Mouse (Mus musculus) adipocyte (in vitro differentiated cells): ENCODE results near the gene Pim1.
A peak's percentile ranks its signal among the peaks of the same experiment; 100 is the strongest.
"Not testable (repeated sequence)": the region's sequence is repeated elsewhere in the genome, so short reads cannot be mapped to it uniquely, and the experiment has no call there.

Experiments used
- DNase-seq: peaks from one replicate; pipeline ENCODE4 v3.0.0-alpha.2; 2016; ENCODE audit warnings: low spot score

The Pim1 gene

DNA sequence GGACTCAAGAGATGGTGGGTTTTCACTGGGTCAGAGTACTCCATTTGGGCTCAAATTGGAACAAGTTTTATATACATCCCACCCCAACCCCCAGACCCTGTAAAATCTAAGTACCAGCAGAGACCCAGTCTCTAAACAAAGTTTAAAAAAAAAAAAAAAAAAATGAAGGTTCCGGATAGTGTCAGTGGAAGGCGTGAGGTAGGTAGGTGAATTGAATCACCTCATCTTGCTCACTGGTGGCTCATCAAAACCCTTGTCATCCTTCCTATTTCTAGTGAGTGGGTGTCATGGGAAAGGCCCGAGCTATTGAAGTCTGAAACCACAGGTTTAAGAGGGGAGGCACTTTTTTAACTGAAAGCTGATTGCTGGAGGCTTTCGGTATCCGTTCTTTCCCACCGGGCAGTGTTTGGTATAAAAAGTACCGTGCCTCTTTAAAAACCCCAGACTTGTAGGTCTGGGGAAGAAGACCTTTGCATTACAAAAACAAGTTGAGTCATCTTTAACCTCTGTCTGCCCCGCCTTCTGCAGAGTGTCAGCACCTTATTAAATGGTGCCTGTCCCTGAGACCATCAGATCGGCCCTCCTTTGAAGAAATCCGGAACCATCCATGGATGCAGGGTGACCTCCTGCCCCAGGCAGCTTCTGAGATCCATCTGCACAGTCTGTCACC lies 3.6 kb downstream of the Pim1 start:
- DNase-seq, result no peak

GRCm38 (mm10) chr17:29494732-29495076 lies 4.2 kb downstream of the Pim1 start:
- no peak for DNase-seq

DNA sequence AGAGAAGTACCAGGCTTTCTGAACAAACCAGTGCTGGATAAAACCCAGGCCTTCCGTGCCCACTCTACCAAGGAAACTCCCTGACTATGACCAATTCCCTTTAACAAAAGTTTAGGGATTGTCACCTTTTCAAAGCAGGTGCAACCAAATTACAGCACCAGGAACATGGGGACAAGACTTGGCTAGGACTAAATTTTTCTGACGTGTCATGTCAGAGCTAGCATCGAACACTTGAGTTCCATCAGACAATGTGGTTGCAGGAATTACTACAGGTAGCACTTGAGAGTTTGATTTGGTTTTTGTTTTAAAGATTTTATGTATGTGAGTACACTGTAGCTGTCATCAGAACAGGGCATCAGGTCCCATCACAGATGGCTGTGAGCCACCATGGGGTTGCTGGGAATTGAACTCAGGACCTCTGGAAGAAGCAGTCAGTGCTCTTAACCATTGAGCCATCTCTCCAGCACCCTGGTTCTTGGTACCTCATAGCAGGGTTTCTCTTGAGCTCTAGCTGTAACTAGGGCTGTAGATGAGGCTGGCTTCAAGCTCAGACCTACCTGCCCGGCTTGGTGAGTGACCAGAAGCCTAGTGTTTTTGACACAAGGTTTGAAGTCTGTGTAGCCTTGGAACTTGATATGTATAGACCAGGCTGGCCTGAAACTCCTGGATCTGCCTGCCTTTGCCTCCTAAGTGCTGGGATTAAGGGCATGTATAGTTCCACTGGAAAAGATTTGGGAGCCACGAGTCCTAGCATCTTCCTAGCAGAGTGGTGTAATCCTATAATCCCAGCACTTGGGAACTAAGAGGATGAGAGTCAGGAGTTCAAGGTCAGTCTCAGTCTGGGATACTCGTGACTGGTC lies 5.9 kb downstream of the Pim1 start:
- DNase-seq, result no peak

DNA sequence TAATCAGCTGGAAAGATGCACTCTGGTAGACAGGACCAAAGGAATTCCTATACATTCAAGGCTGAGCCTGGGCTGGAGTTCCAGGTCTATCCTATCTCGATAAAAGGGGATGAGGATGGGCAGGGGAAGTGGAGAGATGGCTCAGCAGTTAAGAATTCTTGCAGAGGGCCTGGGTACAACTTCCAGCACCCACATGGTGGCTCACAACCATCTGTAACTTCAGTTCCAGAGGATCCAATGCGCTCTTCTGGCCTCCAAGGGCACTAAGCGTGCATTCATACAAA lies 6.5 kb downstream of the Pim1 start:
- no peak for DNase-seq

DNA sequence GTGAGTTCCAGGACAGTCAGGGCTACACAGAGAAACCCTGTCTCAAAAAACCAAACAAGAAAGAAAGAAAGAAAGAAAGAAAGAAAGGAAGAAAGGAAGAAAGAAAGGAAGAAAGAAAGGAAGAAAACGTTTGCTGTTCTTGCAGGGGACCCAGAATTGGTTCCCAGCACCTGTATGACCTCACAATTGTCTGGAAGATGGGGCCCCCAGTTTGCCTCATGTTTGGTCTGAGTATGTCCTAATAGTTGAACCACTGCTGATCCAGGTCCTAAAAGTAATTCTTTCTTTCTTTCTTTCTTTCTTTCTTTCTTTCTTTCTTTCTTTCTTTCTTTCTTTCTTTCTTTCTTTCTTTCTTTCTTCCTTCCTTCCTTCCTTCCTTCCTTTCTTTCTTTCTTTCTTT lies 6.9 kb downstream of the Pim1 start:
- not testable (repeated sequence) for DNase-seq

DNA sequence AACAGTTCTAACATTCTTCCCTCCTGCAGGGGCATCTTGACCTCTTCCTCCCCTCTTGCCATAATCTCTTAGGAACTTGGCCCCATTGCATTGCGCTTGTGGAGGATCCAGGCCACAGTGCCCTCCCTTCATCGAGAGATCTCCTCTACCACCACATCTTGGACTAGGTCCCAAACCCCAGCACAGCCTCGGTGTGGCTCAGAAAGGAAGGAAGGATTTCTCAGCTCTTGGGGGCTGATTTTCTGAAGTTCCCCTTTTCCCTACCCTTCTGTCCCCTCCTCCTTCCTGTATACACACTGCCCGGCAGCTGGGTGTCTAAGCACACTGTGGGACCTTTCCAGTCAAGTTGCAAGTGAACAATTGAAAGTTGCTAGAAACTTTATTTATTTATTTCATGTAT lies 7.5 kb downstream of the Pim1 start:
- DNase-seq, result no peak

GRCm38 (mm10) chr17:29498952-29499351 lies 8.4 kb downstream of the Pim1 start:
- DNase-seq, result not testable (repeated sequence)

GRCm38 (mm10) chr17:29499511-29499910 lies 9.0 kb downstream of the Pim1 start:
- DNase-seq, result no peak

GRCm38 (mm10) chr17:29500243-29500740 lies 9.7 kb downstream of the Pim1 start:
- DNase-seq, result no peak

DNA sequence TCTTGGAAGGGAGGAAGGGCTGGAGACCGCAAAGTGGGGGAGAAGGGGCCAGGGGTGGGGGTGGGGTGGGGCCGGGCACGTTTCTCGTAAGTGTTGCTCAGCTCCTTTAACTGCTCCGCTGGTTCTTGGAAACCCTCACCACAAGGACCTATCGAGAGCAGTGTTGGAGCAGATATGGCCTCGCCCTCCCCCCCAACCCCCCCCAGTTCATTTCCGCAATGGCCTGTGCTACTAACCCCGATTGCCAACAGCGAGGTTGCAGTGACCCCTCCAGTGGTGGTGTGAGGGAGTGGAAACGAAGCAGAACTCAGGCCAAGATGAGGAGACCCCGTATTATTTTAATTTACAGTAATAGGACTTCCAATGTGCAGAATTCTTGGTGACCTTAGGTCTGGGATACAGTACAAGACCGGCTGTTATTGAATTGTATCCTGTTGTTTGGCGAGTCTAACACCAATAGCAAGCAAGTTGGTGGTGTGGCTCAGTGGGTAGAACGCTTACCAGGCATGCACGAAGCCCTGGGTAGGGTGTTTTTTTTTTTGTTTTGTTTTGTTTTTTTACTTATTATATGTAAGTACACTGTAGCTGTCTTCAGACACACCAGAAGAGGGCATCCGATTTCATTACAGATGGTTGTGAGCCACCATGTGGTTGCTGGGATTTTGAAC lies 10.4 kb downstream of the Pim1 start:
- DNase-seq, result no peak

DNA sequence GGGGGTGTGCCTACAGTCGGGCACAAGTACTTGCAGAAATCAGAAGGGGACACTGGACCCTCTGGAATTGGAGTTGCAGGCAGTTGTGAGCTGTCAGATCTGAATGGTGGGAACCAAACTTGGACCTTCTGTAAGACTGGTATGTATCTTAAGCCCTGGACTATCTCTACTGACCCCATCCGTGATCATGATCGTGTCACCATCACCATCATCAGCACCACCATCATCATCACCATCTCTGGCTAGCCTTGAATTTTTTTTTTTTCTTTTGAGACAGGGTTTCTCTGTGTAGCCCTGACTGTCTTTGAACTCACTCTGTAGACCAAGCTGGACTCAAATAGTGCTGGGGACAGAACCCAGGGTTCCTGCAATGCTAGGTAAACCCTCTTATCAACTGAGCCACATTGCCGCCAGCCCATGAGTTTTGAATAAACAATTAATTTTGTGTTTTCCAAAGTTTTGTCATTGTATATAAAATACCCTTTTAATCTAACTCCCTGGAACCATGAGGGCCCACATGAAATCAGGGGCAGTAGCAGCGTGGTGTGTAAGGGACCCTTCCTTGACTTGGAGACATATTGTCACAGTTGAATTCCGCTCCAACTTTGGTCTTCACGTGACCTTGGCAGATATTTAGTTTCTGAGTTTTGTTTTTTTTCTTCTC lies 11.6 kb downstream of the Pim1 start:
- DNase-seq, result no peak

GRCm38 (mm10) chr17:29502669-29503665 lies 12.4 kb downstream of the Pim1 start:
- DNase-seq, result no peak

DNA sequence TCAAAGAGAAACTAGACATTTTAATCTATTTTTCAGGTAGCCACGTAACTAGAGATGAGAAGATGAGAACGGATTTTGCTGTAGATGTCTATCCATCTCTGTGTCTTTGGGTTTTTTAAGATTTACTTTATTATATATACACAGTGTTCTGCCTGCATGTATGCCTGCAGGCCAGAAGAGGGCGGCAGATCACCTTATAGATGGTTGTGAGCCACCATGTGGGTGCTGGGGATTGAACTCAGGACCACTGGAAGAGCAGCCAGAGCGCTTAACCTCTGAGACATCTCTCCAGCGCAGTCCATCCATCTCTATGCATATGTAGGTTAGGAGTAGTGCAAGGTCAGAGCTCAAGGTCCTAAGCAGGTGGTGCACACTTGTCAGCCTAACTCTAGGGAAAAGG lies 13.1 kb downstream of the Pim1 start:
- DNase-seq, result no peak

GRCm38 (mm10) chr17:29508927-29509608 lies 18.5 kb downstream of the Pim1 start:
- DNase-seq, result no peak

DNA sequence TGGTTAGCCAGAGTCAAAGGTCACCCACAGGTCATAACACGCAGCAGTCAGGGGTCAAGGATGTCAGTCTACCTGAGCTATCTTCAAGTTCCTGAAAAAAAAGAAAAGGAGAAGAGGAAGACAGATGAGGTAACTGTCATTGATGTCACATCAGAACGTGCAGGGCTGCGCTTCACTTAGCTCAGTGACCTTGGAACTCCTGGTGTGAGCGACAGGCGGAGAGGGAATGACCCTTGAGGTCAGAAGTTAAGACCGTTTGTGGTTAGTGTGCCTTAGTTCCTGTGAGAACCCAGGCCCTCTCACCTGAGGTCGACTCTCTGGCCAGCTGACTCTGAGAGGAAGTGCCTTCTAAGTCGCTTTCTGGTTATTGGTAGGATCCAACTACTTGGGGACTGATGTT lies 20.1 kb downstream of the Pim1 start:
- DNase-seq, result no peak

DNA sequence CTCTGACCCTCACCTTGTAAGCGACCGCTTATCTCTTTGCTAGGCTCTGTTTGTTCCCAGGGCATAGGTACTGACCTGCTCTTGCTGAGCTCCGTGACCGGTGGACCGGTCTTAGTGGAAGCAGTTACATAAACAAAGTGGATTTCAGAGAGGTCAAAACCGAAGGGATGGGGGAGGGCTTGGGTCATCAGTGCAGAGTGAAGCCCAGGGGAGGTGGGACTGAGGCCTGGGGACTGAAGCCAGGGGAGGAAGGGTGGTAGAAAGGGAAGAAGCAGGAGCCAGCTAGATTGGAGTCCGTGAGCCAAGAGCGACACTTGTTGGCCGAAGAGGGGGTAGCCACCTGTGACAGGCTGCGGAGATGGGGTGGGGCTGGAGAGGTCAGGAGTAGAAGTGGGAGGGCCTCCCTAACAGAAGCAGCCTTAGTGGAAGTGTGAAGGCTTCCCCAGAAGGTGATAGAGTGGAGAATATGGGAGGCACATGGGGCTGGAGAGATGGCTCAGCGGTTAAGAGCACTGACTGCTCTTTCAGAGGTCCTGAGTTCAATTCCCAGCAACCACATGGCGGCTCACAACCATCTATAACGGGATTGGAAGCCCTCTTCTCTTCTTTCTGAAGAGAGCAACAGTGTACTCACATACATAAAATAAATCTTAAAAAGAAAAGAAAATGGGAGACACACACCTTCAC lies 22.6 kb downstream of the Pim1 start:
- DNase-seq, result no peak

DNA sequence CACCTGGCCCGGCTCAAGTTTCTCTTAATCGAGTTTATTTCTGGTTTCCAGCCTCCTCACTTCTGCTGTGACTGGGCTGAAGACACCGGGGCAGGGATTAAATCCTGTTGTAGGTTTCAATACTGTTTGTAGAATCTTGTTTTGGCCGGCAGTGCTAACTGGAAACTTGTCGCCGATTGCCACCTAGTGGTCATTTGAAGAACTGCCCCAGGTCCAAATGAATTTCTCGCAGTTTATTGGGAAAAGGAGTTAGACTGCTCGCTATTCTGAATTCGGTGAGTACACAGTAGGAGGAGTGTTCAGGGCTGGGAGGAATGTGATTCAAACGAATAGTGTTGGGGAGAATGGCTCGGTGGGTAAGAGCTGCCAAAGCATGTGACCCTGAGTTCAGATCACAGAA lies 23.9 kb downstream of the Pim1 start:
- peak; percentile 90 for DNase-seq

DNA sequence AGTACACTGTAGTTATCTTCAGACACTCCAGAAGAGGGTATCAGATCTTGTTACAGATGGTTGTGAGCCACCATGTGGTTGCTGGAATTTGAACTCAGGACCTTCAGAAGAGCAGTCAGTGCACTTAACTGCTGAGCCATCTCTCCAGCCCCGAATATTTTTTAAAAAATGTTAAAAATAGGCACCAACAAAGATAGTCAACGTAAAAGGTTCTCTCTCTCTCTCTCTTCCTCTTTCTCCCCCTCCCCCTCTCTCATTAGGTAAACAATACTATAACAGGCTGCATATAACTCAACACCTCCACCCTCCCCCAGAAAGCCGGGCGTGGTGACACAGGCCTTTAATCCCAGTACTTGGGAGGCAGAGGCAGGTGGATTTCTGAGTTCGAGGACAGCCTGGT lies 28.1 kb downstream of the Pim1 start:
- not testable (repeated sequence) for DNase-seq

DNA sequence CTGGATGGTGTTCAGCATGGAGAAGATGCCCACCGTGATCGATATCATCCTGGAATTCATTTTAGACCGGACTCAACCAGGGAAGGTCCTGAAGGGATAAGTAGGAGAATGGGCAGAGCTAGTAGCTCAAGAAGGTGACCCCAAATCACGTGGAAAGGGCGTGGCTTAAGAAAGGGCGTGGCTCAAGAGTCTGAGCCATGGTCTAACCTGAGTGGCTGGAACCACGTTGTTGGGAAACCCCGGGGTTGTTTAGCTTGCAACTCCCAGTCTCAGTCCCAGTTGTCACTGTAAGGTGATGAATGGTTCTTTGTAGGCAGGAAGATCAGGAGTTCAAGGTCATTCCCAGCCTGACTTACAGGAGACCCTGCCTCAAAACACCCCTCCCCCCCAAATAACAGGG lies 29.2 kb downstream of the Pim1 start:
- DNase-seq, result no peak

DNA sequence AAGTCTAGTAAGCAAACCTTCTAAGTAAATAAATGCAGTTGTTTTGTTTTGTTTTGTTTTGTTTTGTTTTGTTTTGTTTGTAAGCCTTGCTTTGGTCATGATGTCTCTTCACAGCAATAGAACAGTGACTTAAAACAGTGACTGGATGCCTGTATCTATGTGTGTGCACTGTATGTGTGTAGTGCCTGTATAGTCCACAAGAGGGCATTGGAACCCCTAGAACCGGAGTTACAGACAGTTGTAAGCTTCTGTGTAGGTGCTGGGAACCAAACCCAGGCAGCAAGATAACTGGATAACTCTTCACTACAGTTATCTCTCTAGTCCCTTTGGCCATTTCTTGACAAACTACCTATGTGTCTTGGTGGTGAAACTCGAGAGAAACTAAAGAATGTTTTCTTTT lies 35.1 kb downstream of the Pim1 start:
- no peak for DNase-seq
